Mouse (Mus musculus): ENCODE measurements at regions not wholly inside any gene's neighbourhood (a gene's known extent, or its start where the extent isn't known, plus 50 kb on each side); places are given as distances from the start of the nearest gene placed in this dataset.

DNA sequence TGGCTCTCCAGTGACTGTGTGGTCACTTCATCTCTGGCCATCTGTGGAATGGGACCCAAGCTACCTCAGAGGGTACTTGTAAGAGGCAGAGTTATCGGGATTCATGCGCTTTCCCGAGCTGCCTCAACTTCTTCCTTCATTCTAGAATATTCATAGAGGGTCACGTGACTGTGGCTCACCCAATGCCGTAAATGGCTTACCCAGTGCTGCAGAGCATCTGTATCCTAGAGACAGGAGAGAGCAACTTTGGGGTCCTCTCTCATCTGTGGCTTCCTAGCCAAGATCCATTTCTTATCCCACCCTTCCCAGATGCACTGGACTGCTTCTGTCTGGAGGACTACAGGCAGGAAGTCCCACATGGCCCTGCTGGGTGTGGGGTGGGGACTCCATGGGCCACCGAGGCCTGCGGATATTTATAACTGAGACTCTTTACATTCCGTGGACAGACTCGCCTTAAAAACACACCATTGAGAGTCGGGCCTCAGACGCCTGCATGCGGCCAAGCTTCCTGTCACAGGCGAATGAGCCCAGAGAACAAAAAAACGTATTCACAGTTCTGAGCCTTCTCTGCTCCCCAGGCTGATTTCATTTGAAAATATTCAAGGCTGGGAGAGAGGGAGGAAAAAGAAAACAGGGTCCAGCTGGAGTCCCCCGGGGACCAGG, 138.3 kb upstream of the Haao start:
- no peak for TF ChIP-seq CTCF (IDR thresholded peaks at IDR 0.05; ENCODE audit: low read depth)
- no peak for TF ChIP-seq EP300 (IDR thresholded peaks at IDR 0.05; ENCODE audit: low read depth)

All from liver, embryonic 14.5 days (tissue).